Mouse (Mus musculus): ENCODE measurements around the gene Mettl8. TPM values are rescaled to one million over a fixed set of nuclear protein-coding genes. Genes with fewer than 3 reads are reported as not detected.

Gene Mettl8
- total and polyA plus RNA-seq, 3 experiments = 20.0 to 21.7 TPM; not detected in 1

DNA sequence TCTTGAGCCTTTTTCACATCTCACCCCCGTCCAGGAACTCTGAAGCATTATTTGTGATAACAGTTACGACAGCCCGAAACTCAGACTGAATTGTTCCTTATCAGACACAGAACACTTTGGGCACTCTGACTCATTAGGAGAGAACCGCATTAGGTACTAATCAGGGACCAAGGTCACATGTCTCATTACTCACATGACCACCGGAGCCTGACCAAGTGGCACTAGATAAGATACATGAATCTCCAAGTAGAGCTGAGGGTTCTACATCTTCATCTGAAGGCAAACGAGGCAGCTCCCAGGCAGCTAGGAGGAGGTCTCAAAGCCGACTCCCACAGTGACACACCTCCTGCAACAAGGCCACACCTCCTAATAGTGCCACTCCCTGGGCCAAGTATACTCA is 40.8 kb upstream of the Mettl8 start (continued):
- TF ChIP-seq MEF2A (IDR thresholded peaks at IDR 0.05; ENCODE audit: extremely low read depth, insufficient replicate concordance, low read depth, low read length, poor library complexity, severe bottlenecking) (no peak), SMC3 (IDR thresholded peaks at IDR 0.05; ENCODE audit: low read depth, low read length) (no peak), MAFK (IDR thresholded peaks at IDR 0.05; ENCODE audit: borderline replicate concordance, low read depth, low read length) (no peak), USF2 (IDR thresholded peaks at IDR 0.05; ENCODE audit: borderline replicate concordance in 1 of 2, insufficient read depth in 1 of 2, low read depth in 1 of 2, low read length in 2 of 2) (peak; percentile 87 to 98), HCFC1 (IDR thresholded peaks at IDR 0.05; ENCODE audit: low read depth, low read length) (peak; percentile 61; the same call in 1 of the 2 replicates)

DNA sequence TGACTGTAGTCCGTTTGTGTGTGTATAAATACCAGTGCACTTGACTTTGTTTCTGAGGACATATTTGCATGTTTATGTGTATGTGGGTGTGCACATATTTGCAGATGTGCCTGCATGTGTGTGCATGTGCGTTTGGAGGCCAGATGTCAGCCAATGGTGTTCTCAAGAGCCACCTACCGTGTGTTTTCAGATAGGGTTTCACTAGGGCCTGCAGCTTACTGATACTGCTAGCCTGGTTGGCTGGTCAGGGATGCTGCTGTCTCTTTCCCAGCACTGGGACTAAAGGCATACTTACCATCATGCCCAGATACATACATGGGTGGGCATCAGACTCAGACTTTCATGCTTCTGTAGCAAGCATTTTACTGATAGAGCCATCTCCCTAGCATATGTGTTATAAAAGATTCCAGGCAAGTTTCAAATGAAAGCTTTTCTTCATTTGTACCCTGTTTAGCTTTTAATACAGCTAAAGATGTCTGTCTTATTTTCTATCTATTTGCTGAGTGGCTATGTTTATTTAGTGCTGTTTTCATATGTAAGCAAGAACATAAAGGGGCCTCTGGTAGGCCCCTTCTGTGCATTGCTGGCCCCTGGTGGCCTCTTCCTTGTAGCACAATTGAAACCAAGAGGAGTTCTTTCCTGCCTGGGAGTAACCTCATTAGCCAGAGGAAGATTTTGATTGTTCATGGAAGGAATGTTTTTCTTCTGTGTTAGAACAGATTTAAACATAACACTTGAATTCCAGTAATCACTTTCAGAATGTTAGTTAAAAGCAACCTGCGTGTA is 35.5 kb upstream of the Mettl8 start:
- TF ChIP-seq RAD21 (IDR thresholded peaks at IDR 0.05; ENCODE audit: low read depth, low read length) (peak; percentile 43), MYC (IDR thresholded peaks at IDR 0.05; ENCODE audit: low read depth, low read length) (no peak), KAT2A (conservative IDR thresholded peaks at IDR 0.05; ENCODE audit: low read depth, low read length) (no peak), SIN3A (IDR thresholded peaks at IDR 0.05; ENCODE audit: low read length) (no peak), SMC3 (IDR thresholded peaks at IDR 0.05; ENCODE audit: low read depth, low read length) (peak; percentile 46), JUND (IDR thresholded peaks at IDR 0.05; ENCODE audit: low read depth, low read length) (no peak), NRF1 (IDR thresholded peaks at IDR 0.05; ENCODE audit: insufficient read depth, low read depth, low read length, poor library complexity, severe bottlenecking) (no peak), NELFE (IDR thresholded peaks at IDR 0.05; ENCODE audit: low read depth, low read length) (no peak), USF1 (IDR thresholded peaks at IDR 0.05; ENCODE audit: low read depth, low read length) (no peak), UBTF (IDR thresholded peaks at IDR 0.05; ENCODE audit: borderline replicate concordance, insufficient read depth, low read depth, low read length) (no peak), MYB (IDR thresholded peaks at IDR 0.05; ENCODE audit: low read depth, low read length) (no peak), USF2 (IDR thresholded peaks at IDR 0.05; ENCODE audit: borderline replicate concordance in 1 of 2, insufficient read depth in 1 of 2, low read depth in 1 of 2, low read length in 2 of 2) (no peak), RCOR1 (IDR thresholded peaks at IDR 0.05; ENCODE audit: low read depth, low read length) (no peak), EP300 (IDR thresholded peaks at IDR 0.05; ENCODE audit: low read depth in 1 of 2, low read length in 2 of 2) (no peak), TBP (IDR thresholded peaks at IDR 0.05; ENCODE audit: low read depth, low read length) (no peak), MEF2A (IDR thresholded peaks at IDR 0.05; ENCODE audit: extremely low read depth, insufficient replicate concordance, low read depth, low read length, poor library complexity, severe bottlenecking) (no peak), MAX (IDR thresholded peaks at IDR 0.05; ENCODE audit: low read length) (no peak), CTCF (IDR thresholded peaks at IDR 0.05 in 2 of 3, conservative IDR thresholded peaks at IDR 0.05 in 1 of 3; ENCODE audit: control insufficient read depth in 1 of 3, insufficient read depth in 1 of 3, low read depth in 2 of 3, low read length in 3 of 3, poor library complexity in 1 of 3, severe bottlenecking in 1 of 3) (peak in 2 of 3 experiments; percentile 44 to 45; a peak in 4 of 6 replicates), POLR2AphosphoS2 (IDR thresholded peaks at IDR 0.05; ENCODE audit: low read length) (no peak), POLR2A (IDR thresholded peaks at IDR 0.05; ENCODE audit: control insufficient read depth in 1 of 2, insufficient read depth in 1 of 2, low read depth in 1 of 2, low read length in 2 of 2, poor library complexity in 1 of 2) (no peak), CHD1 (IDR thresholded peaks at IDR 0.05; ENCODE audit: low read depth, low read length) (no peak)
- Histone ChIP-seq H3K4me1 (ENCODE audit: control insufficient read depth in 1 of 2, insufficient read depth in 2 of 2, low read length in 2 of 2) (peaks cover 0 to 3% of the 10 kb centered on the region in 2 experiments; a peak in 1 of 4 replicates), H3K27me3 (ENCODE audit: control insufficient read depth in 1 of 2, insufficient read depth in 2 of 2, low read length in 2 of 2) (no peaks in the 10 kb centered on the region), H3K27ac (ENCODE audit: control insufficient read depth, low read depth, low read length) (no peak overlapping the region), H3K79me2 (ENCODE audit: control insufficient read depth, insufficient read depth, low read length, poor library complexity) (no peaks in the 10 kb centered on the region), H3K9me3 (replicated peaks; ENCODE audit: insufficient read depth, low read length) (no peaks in the 10 kb centered on the region), H3K36me3 (ENCODE audit: control insufficient read depth in 1 of 2, insufficient read depth in 2 of 2, low read length in 2 of 2) (peaks cover 8 to 14% of the 10 kb centered on the region in 2 experiments), H3K9ac (ENCODE audit: control insufficient read depth, low read depth, low read length, poor library complexity, severe bottlenecking) (no peak overlapping the region), H3K4me3 (ENCODE audit: control insufficient read depth in 1 of 2, insufficient read depth in 1 of 2, low read depth in 2 of 2, low read length in 2 of 2) (no peak overlapping the region)
- no peak for DNase-seq (ENCODE audit: low read depth, low spot score)
